24 mouse cellular contexts compared by ENCODE assay signal in the genomic region with DNA sequence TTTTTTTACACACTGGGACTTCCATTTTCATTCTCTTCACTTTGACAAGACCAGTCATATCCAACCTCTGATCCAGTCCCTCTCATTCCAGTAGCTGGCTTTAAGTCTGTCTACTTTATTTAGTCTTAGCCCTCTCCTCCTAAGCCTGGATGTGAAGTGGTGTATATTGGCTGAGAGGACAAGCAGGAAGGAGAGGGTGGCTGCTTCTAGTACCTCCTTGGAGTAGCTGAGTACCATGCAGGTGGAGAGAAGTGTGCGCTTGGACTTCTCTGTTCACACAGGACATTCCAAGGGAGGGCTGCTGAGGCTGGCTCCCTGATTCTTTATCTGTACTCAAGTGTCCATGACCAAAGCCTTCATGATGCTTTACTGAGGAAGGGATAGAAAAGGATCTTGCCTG.
"Had no signal": no experiment of that assay in that cellular context is flagged by ENCODE, and none has a peak within 500 bp of the region (broad histone marks: within the 10 kb centered on the region; RNA-seq: fewer than 3 reads in every experiment).

No protein-coding gene starts in this region.

- H3K4me3 ChIP-seq: gastrocnemius, adult 2 months; heart, adult 2 months; hindbrain, embryonic 10.5 days; hindbrain, embryonic 12.5 days; intestine, embryonic 15.5 days; layer of hippocampus, adult 2 months; left cerebral cortex, adult 2 months; limb, embryonic 10.5 days; limb, embryonic 12.5 days had no signal

- H3K27ac ChIP-seq: gastrocnemius, adult 2 months; heart, adult 2 months; hindbrain, embryonic 10.5 days; hindbrain, embryonic 12.5 days; hindbrain, embryonic 14.5 days; intestine, embryonic 15.5 days; layer of hippocampus, adult 2 months; left cerebral cortex, adult 2 months; limb, embryonic 10.5 days; limb, embryonic 12.5 days had no signal

- H3K9ac ChIP-seq: hindbrain, embryonic 12.5 days; hindbrain, embryonic 14.5 days; intestine, embryonic 15.5 days; limb, embryonic 12.5 days had no signal

- DNase-seq: gastrocnemius, adult 2 months; gastrocnemius, postnatal 10 days; gastrocnemius, postnatal 25 days; heart, adult 2 months; heart, postnatal 10 days; heart, postnatal 4 days; kidney, adult 18-20 months; kidney, adult 8-10 months; kidney, postnatal 10 days; kidney, postnatal 25 days; kidney, postnatal 4 days; liver had no signal

- ATAC-seq: hindbrain, embryonic 16.5 days; inflammation-experienced regulatory T-cells, adult 6 months; intestine, embryonic 15.5 days; intestine, postnatal 0 days had no signal

- H3K27me3 ChIP-seq: hindbrain, embryonic 12.5 days; intestine, embryonic 15.5 days; limb, embryonic 12.5 days had no signal

- H3K9me3 ChIP-seq: hindbrain, embryonic 10.5 days; hindbrain, embryonic 12.5 days; intestine, embryonic 15.5 days; limb, embryonic 10.5 days; limb, embryonic 12.5 days had no signal

- H3K4me2 ChIP-seq: heart, embryonic 11.5 days; hindbrain, embryonic 12.5 days; hindbrain, embryonic 14.5 days; intestine, embryonic 15.5 days; limb, embryonic 12.5 days had no signal

- H3K36me3 ChIP-seq: hindbrain, embryonic 10.5 days; hindbrain, embryonic 12.5 days; intestine, embryonic 15.5 days; limb, embryonic 10.5 days; limb, embryonic 12.5 days had no signal

- H3K4me1 ChIP-seq: hindbrain, embryonic 10.5 days; hindbrain, embryonic 12.5 days; intestine, embryonic 15.5 days; limb, embryonic 10.5 days; limb, embryonic 12.5 days had no signal
